Mouse (Mus musculus) kidney, adult 8-10 months (tissue): ENCODE data around the gene Vps13c.
A peak's percentile ranks its signal among the peaks of the same experiment; 100 is the strongest.

ENCODE experiments used
- DNase-seq, 2 experiments: peaks; one replicate each; pipeline ENCODE4 v3.0.0; 2022

Gene Vps13c

DNA sequence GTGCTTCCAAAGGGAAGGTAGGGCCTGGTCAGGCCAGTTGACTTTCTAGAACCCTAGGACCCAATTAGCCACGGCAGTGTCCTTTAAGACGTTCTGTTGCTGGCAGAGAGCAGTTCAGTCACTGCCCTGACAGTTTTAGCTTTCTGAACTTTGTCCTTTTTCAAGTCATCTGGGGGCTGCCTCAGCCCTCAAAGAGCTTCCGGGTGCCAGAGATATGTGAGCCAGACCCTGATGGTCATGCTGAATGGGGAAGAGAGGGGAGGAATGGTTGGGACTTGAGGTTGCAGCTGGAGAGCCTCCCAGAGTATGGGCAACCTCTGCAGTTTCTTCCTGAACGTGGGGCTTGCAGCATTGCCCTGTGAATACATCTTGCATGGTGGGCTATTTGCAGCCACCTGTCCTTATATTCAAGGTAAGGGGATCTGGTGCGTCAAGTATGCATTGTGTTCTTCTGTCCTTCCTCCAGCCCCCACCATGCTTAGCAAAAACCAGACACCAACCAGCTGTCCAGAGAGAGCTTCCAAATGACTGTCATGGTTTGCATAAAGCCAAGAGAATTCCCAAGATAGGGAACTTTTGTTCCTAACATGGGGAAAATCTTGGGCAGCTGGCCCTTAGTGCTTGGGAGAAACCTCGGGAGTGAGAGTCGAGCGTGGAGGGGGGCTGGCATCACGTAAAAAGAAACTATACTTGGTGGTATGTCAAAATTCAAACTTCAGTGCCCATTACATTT lies 182.3 kb downstream of the Vps13c start:
- DNase-seq, result peak in 1 of 2 experiments; percentile 7

DNA sequence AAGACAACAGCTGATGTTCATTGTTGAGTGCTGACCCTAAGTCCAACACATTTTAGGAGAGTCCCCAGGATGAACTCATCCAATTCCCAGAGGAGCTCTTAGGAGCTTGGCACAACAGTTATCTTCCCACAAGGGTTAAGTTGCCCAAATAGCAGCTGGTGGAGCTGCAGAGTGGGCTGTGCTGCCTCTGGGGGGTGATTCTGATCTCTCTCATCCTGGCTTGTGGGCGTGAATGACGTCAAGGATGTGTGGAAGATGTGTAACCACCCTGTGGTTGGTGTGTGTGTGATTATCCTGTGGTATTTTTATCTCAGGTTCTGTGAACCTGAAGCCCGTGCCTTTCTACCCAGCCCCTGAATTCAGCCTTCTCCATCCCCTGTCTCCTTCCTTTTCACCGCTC lies 188.4 kb downstream of the Vps13c start:
- no peak for DNase-seq

DNA sequence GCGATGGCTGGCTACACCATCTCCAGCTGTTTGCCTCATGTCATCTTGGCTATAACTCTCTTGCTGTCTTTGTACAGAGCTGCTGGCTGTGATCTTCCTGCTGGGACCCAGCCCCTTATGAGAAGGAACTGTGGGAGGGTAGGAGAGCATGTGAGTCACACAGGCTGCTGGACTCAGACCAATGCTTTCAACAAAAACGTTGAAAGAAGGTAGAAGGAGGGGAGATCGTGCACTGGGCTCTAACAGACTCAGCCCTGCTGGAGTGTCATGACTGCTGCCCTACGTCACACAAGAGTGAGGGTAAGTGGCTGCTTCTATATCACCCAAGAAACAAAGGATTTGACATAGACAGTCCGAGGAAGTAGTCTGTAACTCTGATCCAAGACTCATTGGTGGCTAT lies 193.6 kb downstream of the Vps13c start:
- DNase-seq, result no peak
